Mouse (Mus musculus): ENCODE results near the gene Dusp22. TPM values are rescaled to one million over a fixed set of nuclear protein-coding genes. Genes with fewer than 3 reads are reported as not detected.

Dusp22 gene
- polyA plus RNA-seq, 1 experiment from 2014 or later, result 22.5 TPM

DNA sequence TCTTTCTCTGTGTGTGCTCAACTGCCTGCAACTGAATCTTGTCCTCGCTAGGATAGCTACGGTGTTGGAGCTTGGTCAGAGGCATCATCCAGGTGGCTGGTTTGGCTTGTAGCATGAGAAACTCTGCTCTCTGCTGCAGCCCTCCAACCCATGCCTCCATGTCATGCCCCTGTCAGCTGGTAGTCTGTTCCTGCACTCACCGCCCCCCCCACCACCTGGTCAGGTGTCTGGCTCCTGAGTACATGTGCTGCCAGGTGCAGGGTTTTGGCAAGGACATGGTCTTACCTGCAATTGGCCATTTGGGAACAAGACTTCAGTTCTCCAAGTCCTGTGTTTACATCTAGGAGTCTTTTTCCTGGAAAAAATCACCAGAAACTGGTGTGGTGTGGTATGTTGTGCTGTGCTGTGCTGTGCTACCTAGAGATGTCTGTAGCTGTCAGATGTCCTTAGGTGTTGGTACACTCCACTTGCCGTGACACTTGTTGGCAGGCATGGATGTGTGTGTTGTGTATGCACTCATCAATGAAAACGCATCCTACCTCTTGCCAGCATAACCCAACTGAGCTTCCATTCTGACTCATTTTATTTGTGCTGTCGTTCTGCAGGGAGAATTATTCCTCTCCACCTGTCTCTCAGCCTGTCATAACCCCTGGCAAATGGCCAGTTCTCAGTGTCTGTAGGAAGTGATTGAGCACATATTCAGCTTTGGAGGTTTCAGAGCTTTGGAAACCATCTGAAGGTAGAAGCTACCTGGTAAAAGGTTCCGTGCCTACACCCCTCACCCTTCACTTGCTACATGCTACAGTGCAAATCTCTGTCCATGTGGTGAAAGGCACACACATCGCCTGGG is 44.7 kb downstream of the Dusp22 start:
- no peak for ATAC-seq (ENCODE audit: low FRiP score, low TSS enrichment)
- Histone ChIP-seq H3K9me3 (ENCODE audit: control insufficient read depth, low read length) (no peaks in the 10 kb centered on the region), H3K4me3 (ENCODE audit: low read length) (no peak overlapping the region), H3K9ac (ENCODE audit: low read depth, low read length) (no peak overlapping the region), H3K27me3 (ENCODE audit: control insufficient read depth, insufficient read depth, low read length) (no peaks in the 10 kb centered on the region), H3K4me2 (replicated peaks; ENCODE audit: low read depth, low read length) (no peak overlapping the region), H3K36me3 (ENCODE audit: control insufficient read depth, insufficient read depth, low read length) (no peaks in the 10 kb centered on the region), H3K4me1 (ENCODE audit: control insufficient read depth, insufficient read depth, low read length) (no peaks in the 10 kb centered on the region), H3K27ac (ENCODE audit: low read depth, low read length) (no peak overlapping the region)
- WGBS, result 87% methylated on average over 8 of the region's 8 CpGs

DNA sequence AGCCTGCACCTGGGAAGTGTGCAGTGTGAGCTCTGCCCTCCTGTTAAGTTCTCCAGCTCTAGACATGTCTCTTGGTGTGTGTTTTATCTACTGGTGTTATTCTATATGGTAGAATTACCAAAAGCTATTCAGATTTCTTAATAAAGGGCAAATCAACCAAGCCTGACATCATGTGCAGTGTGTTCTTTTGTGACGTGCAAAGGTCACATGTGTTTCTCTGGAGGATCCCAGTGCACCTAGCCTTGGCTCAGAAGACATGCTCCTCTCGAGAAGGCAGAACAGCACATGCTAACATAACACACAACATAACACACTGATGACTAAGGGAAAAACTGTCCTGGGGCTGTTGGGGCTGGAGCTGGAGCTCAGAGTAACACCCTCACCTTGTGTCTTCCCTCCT is 51.3 kb downstream of the Dusp22 start:
- no peaks in the 10 kb centered on the region for H3K9me3 ChIP-seq (ENCODE audit: control insufficient read depth, low read length)
- H3K4me2 ChIP-seq (replicated peaks; ENCODE audit: low read depth, low read length), result no peak overlapping the region
- H3K27ac ChIP-seq (ENCODE audit: low read depth, low read length), result no peak overlapping the region
- no peak for ATAC-seq (ENCODE audit: low FRiP score, low TSS enrichment)
- WGBS, result 80% methylated on average over 2 of the region's 2 CpGs
- H3K4me1 ChIP-seq (ENCODE audit: control insufficient read depth, insufficient read depth, low read length), result no peaks in the 10 kb centered on the region; the same call in 1 of the 2 replicates
- no peaks in the 10 kb centered on the region for H3K36me3 ChIP-seq (ENCODE audit: control insufficient read depth, insufficient read depth, low read length)
- H3K4me3 ChIP-seq (ENCODE audit: low read length), result no peak overlapping the region
- no peaks in the 10 kb centered on the region for H3K27me3 ChIP-seq (ENCODE audit: control insufficient read depth, insufficient read depth, low read length)
- no peak overlapping the region for H3K9ac ChIP-seq (ENCODE audit: low read depth, low read length)

DNA sequence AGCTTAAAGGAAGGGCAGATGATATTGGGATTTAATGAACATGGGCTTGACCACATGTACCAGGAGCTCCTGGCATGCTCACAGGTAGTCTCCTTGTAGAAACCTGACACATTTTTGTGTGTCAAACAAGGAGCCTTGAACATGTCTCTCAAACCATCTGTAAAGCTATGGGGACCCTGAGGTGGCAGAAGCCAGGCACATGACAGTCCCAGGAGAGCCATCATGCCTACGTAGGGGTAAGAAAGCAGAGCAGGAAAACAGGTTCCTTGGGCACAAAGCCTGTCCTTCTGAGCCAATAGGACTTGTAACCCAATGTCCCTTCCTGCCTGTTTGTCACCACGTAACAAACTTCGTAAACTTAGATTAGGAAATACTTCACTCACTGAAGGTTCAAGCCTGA is 51.9 kb downstream of the Dusp22 start:
- no peak overlapping the region for H3K4me2 ChIP-seq (replicated peaks; ENCODE audit: low read depth, low read length)
- H3K27me3 ChIP-seq (ENCODE audit: control insufficient read depth, insufficient read depth, low read length), result no peaks in the 10 kb centered on the region
- no peak overlapping the region for H3K9ac ChIP-seq (ENCODE audit: low read depth, low read length)
- WGBS, result 95% methylated on average over 3 of the region's 3 CpGs
- ATAC-seq (ENCODE audit: low FRiP score, low TSS enrichment), result no peak
- no peak overlapping the region for H3K4me3 ChIP-seq (ENCODE audit: low read length)
- H3K36me3 ChIP-seq (ENCODE audit: control insufficient read depth, insufficient read depth, low read length), result no peaks in the 10 kb centered on the region
- no peaks in the 10 kb centered on the region; the same call in 1 of the 2 replicates for H3K4me1 ChIP-seq (ENCODE audit: control insufficient read depth, insufficient read depth, low read length)
- no peak overlapping the region for H3K27ac ChIP-seq (ENCODE audit: low read depth, low read length)
- H3K9me3 ChIP-seq (ENCODE audit: control insufficient read depth, low read length), result no peaks in the 10 kb centered on the region

DNA sequence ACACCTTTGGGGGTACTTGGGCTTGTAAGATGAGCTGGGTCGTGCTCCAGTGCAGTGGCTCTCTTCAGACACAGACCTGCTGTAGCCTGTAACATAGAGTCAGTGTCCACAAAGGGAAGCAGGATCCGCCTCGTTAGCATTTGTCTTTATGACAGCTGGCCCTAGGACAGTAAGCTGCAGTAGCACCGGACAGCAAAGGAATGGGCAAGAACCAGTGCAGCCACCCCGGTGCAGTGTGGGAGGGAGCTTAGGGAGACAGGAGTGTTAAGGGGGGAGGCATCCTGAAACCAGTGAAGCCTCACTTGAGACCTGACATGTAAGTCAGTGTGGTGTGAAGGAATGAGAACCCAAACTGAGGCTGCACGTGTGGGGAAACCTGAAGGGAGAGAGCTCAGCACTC is 52.5 kb downstream of the Dusp22 start:
- ATAC-seq (ENCODE audit: low FRiP score, low TSS enrichment), result peak; percentile 85
- 50% methylated on average over 6 of the region's 6 CpGs for WGBS
- H3K4me1 ChIP-seq (ENCODE audit: control insufficient read depth, insufficient read depth, low read length), result no peaks in the 10 kb centered on the region; the same call in 1 of the 2 replicates

DNA sequence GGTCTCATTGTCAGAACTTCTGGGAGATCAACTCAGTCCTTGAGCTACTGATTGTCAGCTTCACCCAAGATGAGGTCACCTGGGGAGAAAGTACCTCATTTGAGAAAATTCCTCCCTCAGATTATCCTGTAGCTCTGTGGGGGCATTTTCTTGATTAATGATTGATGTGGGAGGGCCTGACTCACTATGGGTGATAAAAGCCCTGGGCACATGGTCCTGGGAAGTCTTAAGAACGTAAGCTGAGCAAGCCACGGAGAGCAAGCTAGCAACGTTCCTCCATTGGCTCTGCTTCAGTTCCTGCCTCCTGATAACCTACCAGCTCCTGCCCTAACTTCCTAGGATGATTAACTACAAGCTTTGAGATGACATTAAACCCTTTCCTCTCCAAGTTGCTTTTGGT is 53.8 kb downstream of the Dusp22 start:
- no peak for ATAC-seq (ENCODE audit: low FRiP score, low TSS enrichment)
- Histone ChIP-seq H3K4me1 (ENCODE audit: control insufficient read depth, insufficient read depth, low read length) (no peaks in the 10 kb centered on the region; the same call in 1 of the 2 replicates), H3K9ac (ENCODE audit: low read depth, low read length) (no peak overlapping the region), H3K4me2 (replicated peaks; ENCODE audit: low read depth, low read length) (no peak overlapping the region), H3K27ac (ENCODE audit: low read depth, low read length) (no peak overlapping the region), H3K9me3 (ENCODE audit: control insufficient read depth, low read length) (no peaks in the 10 kb centered on the region), H3K4me3 (ENCODE audit: low read length) (no peak overlapping the region), H3K27me3 (ENCODE audit: control insufficient read depth, insufficient read depth, low read length) (no peaks in the 10 kb centered on the region), H3K36me3 (ENCODE audit: control insufficient read depth, insufficient read depth, low read length) (no peaks in the 10 kb centered on the region)
- WGBS, result 43% methylated on average over 3 of the region's 3 CpGs

More for the DNA sequence above, 52.5 kb downstream of the Dusp22 start:
- Histone ChIP-seq H3K27ac (ENCODE audit: low read depth, low read length) (no peak overlapping the region), H3K4me3 (ENCODE audit: low read length) (no peak overlapping the region), H3K36me3 (ENCODE audit: control insufficient read depth, insufficient read depth, low read length) (no peaks in the 10 kb centered on the region), H3K27me3 (ENCODE audit: control insufficient read depth, insufficient read depth, low read length) (no peaks in the 10 kb centered on the region), H3K9ac (ENCODE audit: low read depth, low read length) (no peak overlapping the region), H3K9me3 (ENCODE audit: control insufficient read depth, low read length) (no peaks in the 10 kb centered on the region), H3K4me2 (replicated peaks; ENCODE audit: low read depth, low read length) (no peak overlapping the region)

DNA sequence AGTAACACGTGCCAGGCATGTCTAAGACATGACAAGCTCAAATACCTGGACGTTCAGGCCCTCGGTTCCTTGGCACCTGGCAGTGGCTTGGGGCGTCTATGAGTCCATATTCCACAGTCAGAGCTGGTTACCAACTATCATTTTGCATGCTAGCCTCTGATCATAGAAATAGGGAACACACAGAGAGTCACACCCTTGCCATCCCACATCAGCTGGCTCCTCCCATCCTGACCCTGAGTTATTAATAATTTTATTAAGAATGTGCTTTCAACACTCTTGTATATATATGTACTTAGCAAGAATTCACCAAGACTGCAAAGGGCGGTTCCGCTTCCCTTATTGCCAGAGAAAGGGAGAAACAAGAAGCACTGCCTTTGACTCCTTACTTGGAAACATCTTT is 54.8 kb downstream of the Dusp22 start:
- Histone ChIP-seq H3K4me2 (replicated peaks; ENCODE audit: low read depth, low read length) (no peak overlapping the region), H3K4me1 (ENCODE audit: control insufficient read depth, insufficient read depth, low read length) (no peaks in the 10 kb centered on the region; the same call in 1 of the 2 replicates), H3K36me3 (ENCODE audit: control insufficient read depth, insufficient read depth, low read length) (no peaks in the 10 kb centered on the region), H3K9me3 (ENCODE audit: control insufficient read depth, low read length) (no peaks in the 10 kb centered on the region), H3K9ac (ENCODE audit: low read depth, low read length) (no peak overlapping the region), H3K4me3 (ENCODE audit: low read length) (no peak overlapping the region), H3K27ac (ENCODE audit: low read depth, low read length) (no peak overlapping the region), H3K27me3 (ENCODE audit: control insufficient read depth, insufficient read depth, low read length) (no peaks in the 10 kb centered on the region)
- no peak for ATAC-seq (ENCODE audit: low FRiP score, low TSS enrichment)
- 87% methylated on average over 6 of the region's 6 CpGs for whole genome bisulfite sequencing

DNA sequence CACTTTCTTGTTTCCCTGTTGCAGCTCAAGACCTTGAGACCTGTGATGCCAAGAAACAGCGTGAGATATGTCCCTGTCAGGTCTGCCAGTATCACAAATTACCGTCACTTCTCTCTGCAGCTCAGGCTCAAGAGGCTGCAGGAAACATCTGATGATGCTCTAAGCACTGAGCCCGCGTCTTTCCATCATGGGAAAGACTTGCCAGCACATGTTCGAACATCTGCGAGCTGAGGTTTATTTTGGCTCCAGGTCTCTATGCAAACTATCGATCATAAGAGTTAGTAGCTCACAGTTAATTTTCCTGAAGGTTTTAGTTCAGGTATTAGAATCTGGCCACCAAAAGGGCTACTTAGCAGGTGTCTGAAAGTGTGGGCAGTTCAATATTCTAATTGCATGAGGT is 55.3 kb downstream of the Dusp22 start:
- Histone ChIP-seq H3K27ac (ENCODE audit: low read depth, low read length) (no peak overlapping the region), H3K4me1 (ENCODE audit: control insufficient read depth, insufficient read depth, low read length) (no peaks in the 10 kb centered on the region; the same call in 1 of the 2 replicates), H3K9ac (ENCODE audit: low read depth, low read length) (no peak overlapping the region), H3K9me3 (ENCODE audit: control insufficient read depth, low read length) (no peaks in the 10 kb centered on the region), H3K36me3 (ENCODE audit: control insufficient read depth, insufficient read depth, low read length) (no peaks in the 10 kb centered on the region), H3K4me2 (replicated peaks; ENCODE audit: low read depth, low read length) (no peak overlapping the region), H3K27me3 (ENCODE audit: control insufficient read depth, insufficient read depth, low read length) (no peaks in the 10 kb centered on the region), H3K4me3 (ENCODE audit: low read length) (no peak overlapping the region)
- no peak for ATAC-seq (ENCODE audit: low FRiP score, low TSS enrichment)
- WGBS, result 90% methylated on average over 7 of the region's 7 CpGs

DNA sequence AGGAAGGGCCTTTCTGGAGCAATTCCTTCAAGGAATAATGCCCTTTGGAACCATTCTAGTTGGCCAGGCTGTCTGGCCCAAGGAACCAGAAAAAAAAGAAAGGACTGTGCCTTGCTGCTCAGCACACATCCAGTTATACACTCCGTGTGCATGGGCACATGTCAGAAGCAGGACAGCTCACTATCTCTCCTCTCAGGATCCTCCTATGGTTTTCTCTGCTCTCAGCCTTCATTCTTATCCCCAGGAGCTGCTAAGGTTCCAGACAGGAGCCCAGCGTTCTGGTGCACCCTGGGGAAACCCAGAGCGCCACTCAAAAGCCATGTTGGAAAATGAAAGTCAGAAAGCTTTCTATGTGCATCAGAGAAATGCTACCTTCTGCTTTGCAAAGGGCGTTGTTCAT is 55.8 kb downstream of the Dusp22 start:
- 92% methylated on average over 4 of the region's 4 CpGs for WGBS

DNA sequence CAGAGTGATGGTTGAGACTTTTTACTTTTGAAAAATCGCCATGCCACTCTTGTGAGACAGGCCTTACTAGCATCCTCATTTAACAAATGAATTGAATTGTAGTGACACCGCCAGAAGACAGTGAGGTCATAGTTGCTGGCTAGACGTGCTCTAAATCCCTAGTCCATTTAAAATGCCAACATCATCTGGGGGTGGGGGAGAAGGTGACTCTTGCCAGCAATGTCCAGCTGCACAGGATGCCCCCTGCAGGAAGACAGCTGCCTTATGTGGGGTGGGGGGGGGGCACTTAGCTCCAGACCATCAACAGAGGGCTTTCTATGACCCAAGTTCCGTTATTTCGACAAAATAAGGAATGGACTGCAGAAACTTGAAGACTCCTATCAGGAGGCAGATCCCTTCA is 56.8 kb downstream of the Dusp22 start:
- H3K27ac ChIP-seq (ENCODE audit: low read depth, low read length), result no peak overlapping the region
- no peak overlapping the region for H3K4me3 ChIP-seq (ENCODE audit: low read length)
- WGBS, result 73% methylated on average over 5 of the region's 5 CpGs
- no peak overlapping the region for H3K4me2 ChIP-seq (replicated peaks; ENCODE audit: low read depth, low read length)
- no peaks in the 10 kb centered on the region for H3K9me3 ChIP-seq (ENCODE audit: control insufficient read depth, low read length)
- H3K36me3 ChIP-seq (ENCODE audit: control insufficient read depth, insufficient read depth, low read length), result no peaks in the 10 kb centered on the region
- no peak overlapping the region for H3K9ac ChIP-seq (ENCODE audit: low read depth, low read length)
- no peaks in the 10 kb centered on the region for H3K27me3 ChIP-seq (ENCODE audit: control insufficient read depth, insufficient read depth, low read length)
- H3K4me1 ChIP-seq (ENCODE audit: control insufficient read depth, insufficient read depth, low read length), result no peaks in the 10 kb centered on the region; the same call in 1 of the 2 replicates
- no peak for ATAC-seq (ENCODE audit: low FRiP score, low TSS enrichment)

More for the DNA sequence above, 55.8 kb downstream of the Dusp22 start:
- no peaks in the 10 kb centered on the region for H3K9me3 ChIP-seq (ENCODE audit: control insufficient read depth, low read length)
- no peaks in the 10 kb centered on the region; the same call in 1 of the 2 replicates for H3K4me1 ChIP-seq (ENCODE audit: control insufficient read depth, insufficient read depth, low read length)
- H3K9ac ChIP-seq (ENCODE audit: low read depth, low read length), result no peak overlapping the region
- ATAC-seq (ENCODE audit: low FRiP score, low TSS enrichment), result no peak
- no peak overlapping the region for H3K4me2 ChIP-seq (replicated peaks; ENCODE audit: low read depth, low read length)
- no peaks in the 10 kb centered on the region for H3K27me3 ChIP-seq (ENCODE audit: control insufficient read depth, insufficient read depth, low read length)
- H3K4me3 ChIP-seq (ENCODE audit: low read length), result no peak overlapping the region
- H3K27ac ChIP-seq (ENCODE audit: low read depth, low read length), result no peak overlapping the region
- no peaks in the 10 kb centered on the region for H3K36me3 ChIP-seq (ENCODE audit: control insufficient read depth, insufficient read depth, low read length)

Measured in kidney, embryonic 14.5 days (tissue).